Mouse (Mus musculus) MEL (cell line): Measurements from ENCODE around the gene Ocel1. TPM values are rescaled to one million over a fixed set of nuclear protein-coding genes. Genes with fewer than 3 reads are reported as not detected.

Experiments
- DNase-seq: peaks from one replicate; pipeline ENCODE4 v3.0.0; 2011; ENCODE audit warnings: low read depth, low spot score
- H3K27ac ChIP-seq: 2 replicates; pipeline ENCODE4 v1.5.1; 2012; ENCODE audit warnings: low read depth, mild to moderate bottlenecking, control low read depth, low read length, moderate library complexity; ENCODE audit not compliant: control insufficient read depth
- H3K27me3 ChIP-seq, 2 experiments: fragments of 150-350 bp in 1 of 2; sonication (generic) in 1 of 2; 2 replicates each; pipeline ENCODE4 v1.6.1; 2012; ENCODE audit warnings: low read length in 2 of 2, mild to moderate bottlenecking in 2 of 2, improper control_type of control experiment in 1 of 2, moderate library complexity in 1 of 2; ENCODE audit not compliant: insufficient read depth in 2 of 2, control insufficient read depth in 1 of 2
- H3K36me3 ChIP-seq, 2 experiments: 2 replicates each; pipeline ENCODE4 v1.6.1; 2012 to 2014; ENCODE audit warnings: low read length in 2 of 2, improper control_type of control experiment in 1 of 2, inconsistent platforms in 1 of 2, mild to moderate bottlenecking in 1 of 2; ENCODE audit not compliant: insufficient read depth in 2 of 2, control insufficient read depth in 1 of 2
- H3K4me1 ChIP-seq, 2 experiments: fragments of 150-350 bp in 1 of 2; sonication (generic) in 1 of 2; 2 replicates each; pipeline ENCODE4 v1.6.1; 2012; ENCODE audit warnings: low read length in 2 of 2, improper control_type of control experiment in 1 of 2, mild to moderate bottlenecking in 1 of 2; ENCODE audit not compliant: insufficient read depth in 2 of 2, control insufficient read depth in 1 of 2
- H3K4me3 ChIP-seq, 2 experiments: fragments of 150-350 bp in 1 of 2; sonication (generic) in 1 of 2; 2 replicates each; pipeline ENCODE4 v1.5.1; 2012; ENCODE audit warnings: low read depth in 2 of 2, low read length in 2 of 2, mild to moderate bottlenecking in 2 of 2, moderate library complexity in 2 of 2, control low read depth in 1 of 2, improper control_type of control experiment in 1 of 2; ENCODE audit not compliant: control insufficient read depth in 1 of 2, insufficient read depth in 1 of 2
- H3K79me2 ChIP-seq: 2 replicates; pipeline ENCODE4 v1.6.1; 2012; ENCODE audit warnings: mild to moderate bottlenecking, low read length, moderate library complexity; ENCODE audit not compliant: control insufficient read depth, poor library complexity, insufficient read depth
- H3K9ac ChIP-seq: 2 replicates; pipeline ENCODE4 v1.6.1; 2012; ENCODE audit warnings: low read depth, mild to moderate bottlenecking, control low read depth, low read length, moderate library complexity; ENCODE audit not compliant: control insufficient read depth, poor library complexity, severe bottlenecking
- H3K9me3 ChIP-seq: fragments of 150-350 bp; sonication (generic); replicated peaks from 2 replicates; pipeline ENCODE4 v1.6.1; 2012; ENCODE audit warnings: mild to moderate bottlenecking, low read length, improper control_type of control experiment, moderate library complexity; ENCODE audit not compliant: insufficient read depth
- CHD2 ChIP-seq: IDR thresholded peaks from 2 replicates; pipeline ENCODE4 v1.6.1; 2011; ENCODE audit warnings: low read length, improper control_type of control experiment
- GABPA ChIP-seq: IDR thresholded peaks from 2 replicates; pipeline ENCODE4 v1.6.1; 2012; ENCODE audit warnings: low read depth, mild to moderate bottlenecking, inconsistent platforms, low read length, improper control_type of control experiment, moderate library complexity
- MAZ ChIP-seq: IDR thresholded peaks from 2 replicates; pipeline ENCODE4 v1.6.1; 2012; ENCODE audit warnings: low read depth, mild to moderate bottlenecking, inconsistent platforms, low read length, improper control_type of control experiment
- MEF2A ChIP-seq: IDR thresholded peaks from 2 replicates; pipeline ENCODE4 v1.6.1; 2014; ENCODE audit warnings: low read depth, mild to moderate bottlenecking, inconsistent platforms, low read length, improper control_type of control experiment; ENCODE audit not compliant: poor library complexity, insufficient replicate concordance, severe bottlenecking; ENCODE audit errors: extremely low read depth
- MXI1 ChIP-seq: IDR thresholded peaks from 2 replicates; pipeline ENCODE4 v1.6.1; 2011; ENCODE audit warnings: mild to moderate bottlenecking, low read depth, low read length, improper control_type of control experiment
- NRF1 ChIP-seq: IDR thresholded peaks from 2 replicates; pipeline ENCODE4 v1.6.1; 2014; ENCODE audit warnings: low read depth, mild to moderate bottlenecking, inconsistent platforms, low read length, improper control_type of control experiment, moderate library complexity; ENCODE audit not compliant: poor library complexity, insufficient read depth, severe bottlenecking
- POLR2AphosphoS5 ChIP-seq: IDR thresholded peaks from 2 replicates; pipeline ENCODE4 v1.6.1; 2012; ENCODE audit warnings: low read depth, borderline replicate concordance, mild to moderate bottlenecking, inconsistent platforms, low read length, moderate library complexity, mixed read lengths
- RCOR1 ChIP-seq: IDR thresholded peaks from 2 replicates; pipeline ENCODE4 v1.6.1; 2012; ENCODE audit warnings: low read depth, mild to moderate bottlenecking, inconsistent platforms, low read length, improper control_type of control experiment
- SIN3A ChIP-seq: IDR thresholded peaks from 2 replicates; pipeline ENCODE4 v1.6.1; 2012; ENCODE audit warnings: low read length, improper control_type of control experiment, inconsistent platforms
- ZNF384 ChIP-seq: IDR thresholded peaks from 2 replicates; pipeline ENCODE4 v1.6.1; 2012; ENCODE audit warnings: low read depth, mild to moderate bottlenecking, inconsistent platforms, low read length, improper control_type of control experiment
- polyA plus RNA-seq, 2 experiments: library from polyadenylated mRNA; stranded (reverse) in 1 of 2; unstranded in 1 of 2; fragments of >175 nt in 1 of 2; fragments of >200 nt in 1 of 2; gene quantifications; 2 replicates each; pipeline versions ENCODE4 v1.2.1 to v1.2.4; 2012; ENCODE audit warnings: low replicate concordance in 2 of 2, low read depth in 1 of 2; ENCODE audit not compliant: insufficient read length in 2 of 2, insufficient read depth in 1 of 2, missing spikeins in 1 of 2
- total RNA-seq: library from RNA; depleted of rRNA; stranded (reverse); fragments of 300-350 nt; gene quantifications from 2 replicates; pipeline ENCODE4 v1.2.3, GENCODE M21; 2012

Ocel1 gene
- total and polyA plus RNA-seq, 3 experiments: 16.2 to 18.3 TPM; not detected in 1

GRCm38 (mm10) chr8:71381971-71382961 lies 11.2 kb downstream of the Ocel1 start:
- H3K36me3 ChIP-seq: no peaks in the 10 kb centered on the region; a peak in 1 of 4 replicates
- no peaks in the 10 kb centered on the region for H3K9me3 ChIP-seq
- peaks cover 10% of the 10 kb centered on the region for H3K79me2 ChIP-seq
- DNase-seq: peak; percentile 80
- peaks cover 0 to 8% of the 10 kb centered on the region in 2 experiments; a peak in 2 of 4 replicates for H3K4me1 ChIP-seq
- H3K27ac ChIP-seq: no peak overlapping the region
- peak overlapping the region; percentile 69 to 91 for H3K4me3 ChIP-seq
- peak overlapping the region; percentile 76 for H3K9ac ChIP-seq
- peak; percentile 40; the same call in 1 of the 2 replicates for TF ChIP-seq NRF1
- TF ChIP-seq SIN3A: peak; percentile 26; the same call in 1 of the 2 replicates
- TF ChIP-seq MXI1: peak; percentile 19; the same call in 1 of the 2 replicates
- TF ChIP-seq GABPA: no peak
- no peak for TF ChIP-seq POLR2AphosphoS5
- TF ChIP-seq RCOR1: no peak
- no peak for TF ChIP-seq MAZ
- 0 out of 2 replicates have a peak, but pooled peaks have one; percentile 21 for TF ChIP-seq ZNF384
- H3K27me3 ChIP-seq: no peaks in the 10 kb centered on the region

- no peak overlapping the region for H3K4me3 ChIP-seq
- H3K4me1 ChIP-seq: peaks cover 0 to 15% of the 10 kb centered on the region in 2 experiments; a peak in 3 of 4 replicates
- no peak for DNase-seq
- H3K36me3 ChIP-seq: peaks cover 0 to 2% of the 10 kb centered on the region in 2 experiments; a peak in 1 of 4 replicates
- peaks cover 10% of the 10 kb centered on the region for H3K79me2 ChIP-seq
- H3K9me3 ChIP-seq: no peaks in the 10 kb centered on the region
- TF ChIP-seq MAZ: no peak
- no peak for TF ChIP-seq MXI1
- TF ChIP-seq CHD2: no peak
- no peak overlapping the region for H3K27ac ChIP-seq
- H3K9ac ChIP-seq: no peak overlapping the region
- H3K27me3 ChIP-seq: no peaks in the 10 kb centered on the region
Measured at GRCm38 (mm10) chr8:71383396-71383795, 12.3 kb downstream of the Ocel1 start.

- Histone ChIP-seq H3K36me3 (peaks cover 0 to 2% of the 10 kb centered on the region in 2 experiments; a peak in 1 of 4 replicates), H3K9ac (no peak overlapping the region), H3K9me3 (no peaks in the 10 kb centered on the region), H3K27ac (no peak overlapping the region), H3K4me1 (peaks cover 0 to 15% of the 10 kb centered on the region in 2 experiments; a peak in 3 of 4 replicates), H3K27me3 (no peaks in the 10 kb centered on the region), H3K4me3 (no peak overlapping the region), H3K79me2 (peaks cover 10% of the 10 kb centered on the region)
- TF ChIP-seq MEF2A: no peak
- no peak for DNase-seq
Measured at GRCm38 (mm10) chr8:71383860-71384259, 12.8 kb downstream of the Ocel1 start.
